Mouse (Mus musculus) midbrain, embryonic 12.5 days (tissue): ENCODE results near the gene Herc6. TPM values are rescaled to one million over a fixed set of nuclear protein-coding genes. Genes with fewer than 3 reads are reported as not detected.

ENCODE experiments used
- ATAC-seq: fragments of 200-750 bp; cut with Nextera tagmentation; 2 replicates; pipeline ENCODE4 v1.8.0; 2017; ENCODE audit warnings: low read depth, moderate TSS enrichment, moderate library complexity; ENCODE audit not compliant: low FRiP score
- H3K27ac ChIP-seq: fragments of 300-500 bp; sonication (generic); replicated peaks from 2 replicates; pipeline ENCODE4 v1.5.1; 2016; ENCODE audit warnings: mild to moderate bottlenecking
- H3K27me3 ChIP-seq: fragments of 300-500 bp; sonication (generic); 2 replicates; pipeline ENCODE4 v1.6.1; 2016; ENCODE audit warnings: mild to moderate bottlenecking
- H3K36me3 ChIP-seq: fragments of 300-500 bp; sonication (generic); 2 replicates; pipeline ENCODE4 v1.6.1; 2016
- H3K4me1 ChIP-seq: fragments of 300-500 bp; sonication (generic); 2 replicates; pipeline ENCODE4 v1.6.1; 2016
- H3K4me2 ChIP-seq: fragments of 300-500 bp; sonication (generic); replicated peaks from 2 replicates; pipeline ENCODE4 v1.6.1; 2016; ENCODE audit warnings: mild to moderate bottlenecking, moderate library complexity
- H3K4me3 ChIP-seq: fragments of 300-500 bp; sonication (generic); 2 replicates; pipeline ENCODE4 v1.5.1; 2016; ENCODE audit warnings: mild to moderate bottlenecking
- H3K9ac ChIP-seq: fragments of 300-500 bp; sonication (generic); replicated peaks from 2 replicates; pipeline ENCODE4 v1.6.1; 2016; ENCODE audit warnings: mild to moderate bottlenecking, moderate library complexity
- H3K9me3 ChIP-seq: fragments of 300-500 bp; sonication (generic); 2 replicates; pipeline ENCODE4 v1.6.1; 2016; ENCODE audit warnings: mild to moderate bottlenecking
- WGBS: fragments of 180-500 bp; shearing (Covaris S2); methylation state at CpG from one replicate; pipeline ENCODE4 v1.1.7; 2016; 5-methylcytosine and 5-hydroxymethylcytosine counted together
- polyA plus RNA-seq: library from polyadenylated mRNA; unstranded; fragments of >200 nt; fragmentation: Nextera tagmentation; extraction: Ambion mirVana; gene quantifications from 2 replicates; pipeline ENCODE4 v1.2.1, GENCODE M21; 2016

Gene Herc6
- polyA plus RNA-seq, result 1.5 TPM in 2 replicates

DNA sequence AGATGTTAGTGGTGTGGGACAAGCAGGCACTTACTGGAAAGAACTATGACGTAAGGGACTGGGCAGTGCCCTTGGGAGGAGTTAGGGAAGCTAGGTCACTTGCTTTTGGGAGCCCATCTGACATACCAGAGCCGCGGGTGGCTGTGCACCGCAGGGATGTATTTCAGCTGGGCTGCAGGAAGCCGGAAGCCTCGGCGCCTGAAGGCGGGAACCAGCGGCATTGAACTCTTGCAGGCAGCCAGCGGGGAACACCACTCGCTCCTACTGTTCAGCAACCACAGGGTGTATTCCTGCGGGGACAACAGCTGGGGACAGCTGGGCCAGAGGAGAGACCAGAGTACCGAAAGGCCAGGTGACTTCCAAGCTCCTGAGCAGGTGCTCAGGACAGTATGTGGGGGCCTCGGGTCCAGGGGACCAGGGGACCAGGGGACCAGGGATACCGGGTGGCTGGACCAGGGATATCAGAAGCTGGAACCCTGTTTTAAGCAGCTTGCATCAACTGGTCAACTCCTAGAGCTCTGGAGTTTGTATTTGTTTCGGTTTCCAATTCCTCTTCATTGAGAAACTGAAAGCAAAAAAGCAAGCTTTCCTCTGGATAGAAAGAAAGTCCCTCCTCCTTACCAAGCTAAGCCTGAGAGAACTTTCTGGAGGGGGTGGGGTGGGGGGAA, at the start of gene Herc6:
Gene Herc6 (plus strand): TSS at position 120 of the 668 bp plus-strand sequence.
- Histone ChIP-seq H3K4me2 (peak within 1 kb of the TSS; percentile 63), H3K36me3 (no peaks in the 10 kb centered on the region), H3K9ac (peak within 1 kb of the TSS; percentile 55), H3K27ac (no peak within 1 kb of the TSS), H3K27me3 (no peaks in the 10 kb centered on the region), H3K4me3 (peak within 1 kb of the TSS; percentile 37), H3K9me3 (no peaks in the 10 kb centered on the region), H3K4me1 (peaks cover 6% of the 10 kb centered on the region; the same call in 1 of the 2 replicates)
- peak; percentile 79 for ATAC-seq
- 4% methylated on average over 16 of the region's 16 CpGs for WGBS

DNA sequence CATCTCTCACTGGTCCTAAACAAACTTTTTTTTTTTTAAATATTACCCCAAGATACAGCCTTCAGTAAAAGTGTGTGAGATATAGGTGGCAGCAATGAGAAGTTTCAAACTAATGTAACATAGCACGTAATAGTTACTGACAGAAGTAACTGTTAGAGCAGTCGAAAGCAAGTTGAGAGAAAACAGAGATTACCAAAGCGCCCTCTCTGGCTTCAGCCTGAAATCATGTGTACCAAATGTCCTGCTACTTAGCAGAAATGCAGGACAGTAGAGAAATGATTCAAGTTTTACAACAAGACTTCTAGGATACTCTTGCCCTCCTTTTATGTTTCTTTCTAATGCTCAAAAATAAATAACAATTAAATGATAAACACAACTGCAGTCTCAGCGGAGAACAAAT, 49.8 kb upstream of the Herc6 start:
- no peaks in the 10 kb centered on the region for H3K27me3 ChIP-seq
- 76% methylated on average over 4 of the region's 4 CpGs for WGBS
- H3K9me3 ChIP-seq, result no peaks in the 10 kb centered on the region
- no peak overlapping the region for H3K9ac ChIP-seq
- no peak overlapping the region for H3K4me3 ChIP-seq
- peaks cover 11% of the 10 kb centered on the region for H3K4me1 ChIP-seq
- H3K4me2 ChIP-seq, result no peak overlapping the region
- H3K36me3 ChIP-seq, result no peaks in the 10 kb centered on the region
- H3K27ac ChIP-seq, result no peak overlapping the region
- ATAC-seq, result no peak

DNA sequence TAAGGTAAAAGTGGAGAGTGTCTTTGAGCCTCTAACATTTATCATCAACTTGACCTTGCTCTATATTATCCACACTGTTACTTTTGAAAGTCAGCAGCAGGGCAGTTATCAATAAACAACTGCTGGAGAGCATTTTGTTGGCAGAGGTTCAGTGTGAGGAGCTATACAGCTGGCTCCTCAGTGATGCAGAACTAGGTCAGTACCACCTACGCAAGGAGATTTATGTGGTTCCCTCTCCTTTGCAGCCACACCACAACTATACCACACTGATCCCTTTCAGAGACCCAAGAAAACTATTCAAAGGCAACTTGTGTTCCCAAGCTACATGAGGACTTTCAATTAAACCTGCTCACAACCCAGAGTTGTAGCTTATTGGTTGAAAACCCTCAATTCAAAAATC, 49.4 kb upstream of the Herc6 start:
- WGBS, result 83% methylated on average over 1 of the region's 1 CpGs
- Histone ChIP-seq H3K36me3 (no peaks in the 10 kb centered on the region), H3K27me3 (no peaks in the 10 kb centered on the region), H3K9me3 (no peaks in the 10 kb centered on the region), H3K4me1 (peaks cover 11% of the 10 kb centered on the region), H3K27ac (no peak overlapping the region), H3K4me2 (no peak overlapping the region), H3K9ac (no peak overlapping the region), H3K4me3 (no peak overlapping the region)
- no peak for ATAC-seq

DNA sequence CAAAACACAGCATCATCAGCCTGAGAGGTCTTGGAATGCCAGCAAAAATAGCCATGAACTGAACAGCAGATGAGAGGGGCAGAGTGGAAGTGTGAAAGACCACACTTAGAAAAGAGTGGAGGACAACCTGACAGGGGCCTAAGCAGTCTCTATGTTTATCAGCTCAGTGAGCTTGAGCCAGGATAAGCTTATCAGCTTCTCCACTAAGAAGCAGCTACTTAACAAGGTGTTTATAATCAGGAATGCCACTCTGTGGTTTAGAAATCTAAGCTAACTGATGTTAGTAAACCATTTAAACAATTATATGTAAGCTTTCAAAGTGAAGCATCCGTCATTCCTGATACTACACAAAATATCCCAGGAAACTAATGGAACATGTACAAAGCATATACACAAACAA, 48.8 kb upstream of the Herc6 start:
- no peak overlapping the region for H3K9ac ChIP-seq
- no peak overlapping the region for H3K27ac ChIP-seq
- H3K4me2 ChIP-seq, result no peak overlapping the region
- ATAC-seq, result no peak
- no peak overlapping the region for H3K4me3 ChIP-seq
- WGBS, result 81% methylated on average over 1 of the region's 1 CpGs
- peaks cover 11% of the 10 kb centered on the region for H3K4me1 ChIP-seq
- no peaks in the 10 kb centered on the region for H3K27me3 ChIP-seq
- no peaks in the 10 kb centered on the region for H3K36me3 ChIP-seq
- H3K9me3 ChIP-seq, result no peaks in the 10 kb centered on the region

DNA sequence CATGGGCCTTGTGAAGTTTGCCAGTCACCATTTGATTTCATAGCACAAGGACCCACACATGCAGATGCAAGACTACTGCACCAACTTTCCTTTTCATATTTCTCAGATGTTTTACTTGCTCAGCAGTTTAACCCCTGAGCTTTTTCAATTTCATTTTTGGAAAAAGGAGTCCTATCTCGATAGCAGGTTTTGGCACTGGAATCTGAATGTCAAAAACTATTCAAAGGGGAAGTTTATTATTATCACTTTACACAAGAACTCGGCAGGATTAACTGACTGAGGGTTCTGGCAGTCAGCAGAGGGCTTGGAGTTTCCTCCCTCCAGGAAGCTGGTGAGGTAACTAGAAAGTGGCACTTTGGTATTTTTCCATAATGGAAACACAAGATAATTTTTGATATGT, 47.4 kb upstream of the Herc6 start:
- Histone ChIP-seq H3K4me2 (peak overlapping the region; percentile 76; the same call in 1 of the 2 replicates), H3K4me3 (0 out of 2 replicates have a peak overlapping the region, but pooled peaks have one; percentile 66), H3K4me1 (peaks cover 11% of the 10 kb centered on the region), H3K9me3 (no peaks in the 10 kb centered on the region), H3K27ac (no peak overlapping the region), H3K36me3 (no peaks in the 10 kb centered on the region), H3K9ac (no peak overlapping the region; the same call in 1 of the 2 replicates), H3K27me3 (no peaks in the 10 kb centered on the region)
- WGBS, result 65% methylated on average over 2 of the region's 2 CpGs
- ATAC-seq, result no peak

DNA sequence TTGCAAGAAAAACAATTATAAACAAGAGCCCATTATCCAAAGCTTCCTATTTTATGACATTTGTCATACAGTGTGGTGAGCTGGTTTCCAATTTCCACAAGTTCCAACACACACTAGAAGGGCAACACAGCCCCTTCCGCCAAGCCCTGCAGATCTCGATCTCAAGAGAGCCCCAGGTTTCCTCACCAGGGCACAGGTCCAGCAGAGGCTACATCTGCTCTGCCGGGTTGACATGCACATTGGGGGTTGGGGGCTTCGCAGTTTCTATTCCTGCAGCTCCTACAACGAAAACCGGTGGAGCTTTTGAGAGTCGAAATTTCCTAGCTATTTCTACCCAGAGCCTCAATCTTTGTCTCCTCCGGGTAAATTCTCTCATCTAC, 46.6 kb upstream of the Herc6 start:
- H3K36me3 ChIP-seq, result no peaks in the 10 kb centered on the region
- no peaks in the 10 kb centered on the region for H3K27me3 ChIP-seq
- H3K4me3 ChIP-seq, result peak overlapping the region; percentile 66
- H3K4me1 ChIP-seq, result peaks cover 11% of the 10 kb centered on the region
- ATAC-seq, result no peak
- peak overlapping the region; percentile 76 for H3K4me2 ChIP-seq
- H3K9ac ChIP-seq, result peak overlapping the region; percentile 75
- WGBS, result 6% methylated on average over 8 of the region's 8 CpGs
- H3K27ac ChIP-seq, result 0 out of 2 replicates have a peak overlapping the region, but pooled peaks have one; percentile 64
- H3K9me3 ChIP-seq, result no peaks in the 10 kb centered on the region

DNA sequence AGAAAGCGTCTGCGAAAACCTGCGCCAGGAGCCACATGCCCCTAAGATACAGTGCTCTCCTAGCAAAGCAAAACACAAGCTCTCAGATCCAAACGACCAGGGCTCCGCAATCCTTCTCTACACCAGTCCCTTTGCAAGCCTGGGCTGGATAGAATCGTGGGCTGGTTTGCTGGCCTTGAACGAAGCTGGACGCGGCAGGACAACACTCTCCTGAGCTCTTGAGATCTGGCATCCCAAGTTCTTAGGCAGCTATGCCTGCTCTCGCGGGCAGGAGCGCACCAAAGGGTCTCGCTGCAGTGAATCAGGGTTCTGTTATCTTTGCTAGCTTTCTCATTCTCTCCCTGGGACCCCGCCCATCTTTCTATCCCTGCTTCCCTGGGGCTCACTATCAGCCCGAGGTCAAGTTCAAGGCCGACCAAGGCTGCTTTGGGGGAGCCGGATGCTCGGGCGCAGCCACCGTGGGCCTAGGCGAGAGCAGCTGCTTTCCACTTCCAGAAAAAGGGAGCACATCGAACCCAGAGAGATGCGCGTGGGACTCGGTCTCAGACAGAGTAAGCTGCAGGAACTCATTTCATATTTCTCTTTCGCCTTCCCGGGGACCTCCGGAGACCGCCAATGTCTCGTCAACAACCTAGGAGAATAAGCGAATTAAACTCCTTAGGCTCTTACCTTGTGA, 46.1 kb upstream of the Herc6 start:
- Histone ChIP-seq H3K4me2 (peak overlapping the region; percentile 76), H3K4me3 (peak overlapping the region; percentile 66), H3K9ac (peak overlapping the region; percentile 75), H3K36me3 (no peaks in the 10 kb centered on the region), H3K4me1 (peaks cover 11% of the 10 kb centered on the region), H3K27ac (peak overlapping the region; percentile 64), H3K27me3 (no peaks in the 10 kb centered on the region), H3K9me3 (no peaks in the 10 kb centered on the region)
- ATAC-seq, result peak; percentile 59
- WGBS, result 1% methylated on average over 31 of the region's 31 CpGs

DNA sequence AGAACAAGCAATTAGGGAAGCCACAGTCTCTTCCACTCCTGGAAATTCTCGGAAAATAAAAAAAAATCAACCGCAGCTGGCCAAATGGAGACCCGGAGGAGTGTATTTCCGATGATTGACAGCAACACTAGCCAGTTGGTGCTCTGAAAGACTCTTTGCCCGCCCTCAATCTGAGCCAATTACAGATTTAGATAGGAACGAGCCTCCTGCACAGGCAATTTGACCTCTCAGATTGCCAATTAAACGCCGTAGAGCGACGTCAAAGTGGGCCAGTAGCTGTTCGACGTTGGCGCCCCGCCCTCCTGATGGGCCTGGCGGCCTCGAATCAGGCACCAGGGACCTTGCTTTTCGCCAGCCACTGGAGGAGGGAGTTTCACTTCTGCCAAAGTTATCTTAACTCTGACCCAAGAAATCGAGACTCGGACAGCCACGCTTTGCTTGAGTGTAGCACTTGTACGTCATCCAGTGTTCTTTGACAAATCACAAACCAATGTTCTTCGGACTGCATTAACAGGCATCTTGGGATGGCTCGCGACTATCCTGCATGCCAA, 45.3 kb upstream of the Herc6 start, which contains the start of gene Ppm1k:
Gene Ppm1k (minus strand): TSS at position 83 of the 551 bp plus-strand sequence.
- no peaks in the 10 kb centered on the region for H3K9me3 ChIP-seq
- H3K4me2 ChIP-seq, result peak within 1 kb of the TSS; percentile 76
- under 1% methylated on average over 24 of the region's 24 CpGs for WGBS
- H3K27ac ChIP-seq, result peak within 1 kb of the TSS; percentile 64
- H3K27me3 ChIP-seq, result no peaks in the 10 kb centered on the region
- H3K4me3 ChIP-seq, result peak within 1 kb of the TSS; percentile 66
- ATAC-seq, result peak; percentile 99
- H3K4me1 ChIP-seq, result peaks cover 11% of the 10 kb centered on the region
- H3K9ac ChIP-seq, result peak within 1 kb of the TSS; percentile 75
- no peaks in the 10 kb centered on the region for H3K36me3 ChIP-seq

DNA sequence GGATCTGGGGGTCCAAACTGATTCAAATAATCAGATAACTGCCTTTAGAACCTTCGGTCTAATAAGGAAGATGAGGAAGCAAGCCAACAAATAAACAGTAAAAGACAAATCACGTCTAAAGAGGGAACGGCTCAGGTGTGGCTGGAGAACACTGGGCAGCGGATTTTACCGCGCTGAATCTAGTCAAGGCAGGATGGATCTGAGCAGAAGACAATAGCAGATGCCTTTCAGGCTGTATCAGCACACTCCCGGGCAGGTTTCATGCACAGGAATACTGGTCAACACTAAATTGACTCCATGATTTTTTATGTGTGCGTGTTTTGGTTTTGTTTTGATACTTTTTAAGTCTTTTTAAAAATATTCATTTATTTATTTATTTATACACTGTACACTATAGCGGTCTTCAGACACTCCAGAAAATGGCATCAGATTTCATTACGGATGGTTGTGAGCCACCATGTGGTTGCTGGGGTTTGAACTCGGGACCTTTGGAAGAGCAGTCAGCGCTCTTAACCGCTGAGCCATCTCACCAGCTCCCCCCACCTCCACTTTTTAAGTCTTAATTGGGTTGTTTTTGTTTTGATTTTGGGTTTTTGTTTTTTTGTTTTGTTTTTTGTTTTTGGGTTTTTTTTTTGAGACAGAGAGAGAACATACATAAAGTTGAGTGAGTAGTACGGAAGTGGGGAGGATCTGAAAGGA, 44.7 kb upstream of the Herc6 start:
- H3K4me3 ChIP-seq, result peak overlapping the region; percentile 66
- peak; percentile 50 for ATAC-seq
- WGBS, result 30% methylated on average over 14 of the region's 14 CpGs

DNA sequence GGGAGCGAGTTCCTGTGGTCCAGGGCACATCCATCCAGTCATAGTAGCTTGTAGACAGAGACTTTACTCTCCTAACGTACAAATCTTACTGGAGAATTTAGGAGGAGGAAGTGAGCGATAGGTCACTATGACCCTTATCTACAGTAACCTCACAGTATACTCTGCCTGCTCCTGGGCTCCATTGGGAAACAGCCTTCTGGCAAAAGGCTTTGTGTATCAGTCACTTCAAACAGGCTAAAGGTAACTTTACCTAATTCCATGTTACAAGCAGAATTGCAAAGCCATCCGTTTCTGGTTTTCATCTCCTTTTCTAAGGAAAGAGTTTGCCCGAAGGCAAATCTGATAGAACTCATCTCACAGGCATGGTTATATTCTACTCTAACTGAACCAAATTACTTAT, 42.9 kb upstream of the Herc6 start:
- Histone ChIP-seq H3K9me3 (no peaks in the 10 kb centered on the region), H3K36me3 (no peaks in the 10 kb centered on the region), H3K27me3 (no peaks in the 10 kb centered on the region), H3K4me2 (no peak overlapping the region), H3K4me1 (peaks cover 11% of the 10 kb centered on the region), H3K9ac (no peak overlapping the region), H3K27ac (no peak overlapping the region), H3K4me3 (no peak overlapping the region)
- ATAC-seq, result no peak
- 85% methylated on average over 5 of the region's 5 CpGs for WGBS

More for the DNA sequence above, 44.7 kb upstream of the Herc6 start:
- Histone ChIP-seq H3K27ac (peak overlapping the region; percentile 63), H3K36me3 (no peaks in the 10 kb centered on the region), H3K9ac (peak overlapping the region; percentile 16; the same call in 1 of the 2 replicates), H3K4me1 (peaks cover 11% of the 10 kb centered on the region), H3K4me2 (peak overlapping the region; percentile 76), H3K27me3 (no peaks in the 10 kb centered on the region), H3K9me3 (no peaks in the 10 kb centered on the region)

DNA sequence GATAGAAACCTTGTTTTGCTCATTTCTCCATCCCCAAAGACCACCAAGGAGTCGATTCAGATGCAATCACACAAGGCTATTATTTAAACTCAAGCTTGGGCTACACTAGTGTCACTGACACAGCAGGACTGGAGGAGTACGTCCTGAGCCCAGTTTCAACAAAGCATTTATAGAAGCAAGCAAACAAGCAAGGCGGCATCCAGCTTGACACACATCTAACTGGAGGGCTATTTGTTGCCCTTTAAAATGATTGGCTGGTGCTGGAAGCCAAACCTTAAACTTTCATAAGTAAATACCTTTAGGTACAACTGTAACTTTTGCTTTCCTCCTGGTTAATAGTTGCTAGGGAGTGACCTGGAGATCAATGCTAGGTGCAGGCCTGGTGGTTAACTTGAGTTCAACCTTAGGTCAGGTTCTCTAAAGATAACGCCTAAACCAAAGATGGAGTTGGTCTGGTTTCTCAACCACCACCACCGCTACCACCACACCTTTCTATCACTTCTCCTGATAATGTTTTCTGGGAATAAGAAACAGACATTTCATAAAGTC, 39.8 kb upstream of the Herc6 start:
- no peaks in the 10 kb centered on the region for H3K36me3 ChIP-seq
- no peak overlapping the region for H3K4me3 ChIP-seq
- H3K4me1 ChIP-seq, result no peaks in the 10 kb centered on the region
- WGBS, result 87% methylated on average over 5 of the region's 5 CpGs
- H3K9ac ChIP-seq, result no peak overlapping the region
- no peak overlapping the region for H3K27ac ChIP-seq
- H3K4me2 ChIP-seq, result no peak overlapping the region
- H3K27me3 ChIP-seq, result no peaks in the 10 kb centered on the region
- no peak for ATAC-seq
- H3K9me3 ChIP-seq, result no peaks in the 10 kb centered on the region
